Mouse (Mus musculus) ES-E14 (cell line): ENCODE measurements at regions not wholly inside any gene's neighbourhood (a gene's known extent, or its start where the extent isn't known, plus 50 kb on each side); places are given as distances from the start of the nearest gene placed in this dataset.

ENCODE experiments used
- CHD2 ChIP-seq: IDR thresholded peaks from 2 replicates; pipeline ENCODE4 v1.6.1; 2014; ENCODE audit warnings: mild to moderate bottlenecking, low read depth, low read length, inconsistent platforms
- HCFC1 ChIP-seq: IDR thresholded peaks from 2 replicates; pipeline ENCODE4 v1.6.1; 2012; ENCODE audit warnings: low read length, inconsistent platforms, borderline replicate concordance; ENCODE audit not compliant: insufficient read depth
- MAFK ChIP-seq: IDR thresholded peaks from 2 replicates; pipeline ENCODE4 v1.6.1; 2014; ENCODE audit warnings: mild to moderate bottlenecking, low read depth, low read length, inconsistent platforms; ENCODE audit not compliant: insufficient read depth
- ZNF384 ChIP-seq: IDR thresholded peaks from 2 replicates; pipeline ENCODE4 v1.6.1; 2012; ENCODE audit warnings: low read depth, low read length, inconsistent platforms

- TF ChIP-seq HCFC1: no peak
- TF ChIP-seq CHD2: no peak
- TF ChIP-seq ZNF384: no peak
- TF ChIP-seq MAFK: no peak
Observed at GRCm38 (mm10) chr13:101490961-101491360, 277.1 kb downstream of the Pik3r1 start.
